Mouse (Mus musculus) ES-E14 (cell line): Measurements from ENCODE around the gene Cdh13. TPM values are rescaled to one million over a fixed set of nuclear protein-coding genes. Genes with fewer than 3 reads are reported as not detected.

Source experiments
- DNase-seq: peaks from one replicate; pipeline ENCODE4 v3.0.0-alpha.2; 2013; ENCODE audit warnings: low read depth, low spot score
- H3K27ac ChIP-seq: 2 replicates; pipeline ENCODE4 v1.5.1; 2012; ENCODE audit warnings: low read depth, mild to moderate bottlenecking, low read length, moderate library complexity, mixed read lengths; ENCODE audit not compliant: poor library complexity, insufficient read depth, severe bottlenecking
- H3K36me3 ChIP-seq: 2 replicates; pipeline ENCODE4 v1.6.1; 2012; ENCODE audit warnings: mild to moderate bottlenecking, low read length, moderate library complexity, mixed read lengths; ENCODE audit not compliant: control insufficient read depth, poor library complexity, insufficient read depth, severe bottlenecking
- H3K4me1 ChIP-seq, 2 experiments: fragments of 150-350 bp in 1 of 2; sonication (generic) in 1 of 2; 2 replicates each; pipeline ENCODE4 v1.6.1; 2012; ENCODE audit warnings: low read length in 2 of 2, mild to moderate bottlenecking in 1 of 2, mixed read lengths in 1 of 2; ENCODE audit not compliant: control insufficient read depth in 2 of 2, insufficient read depth in 2 of 2, poor library complexity in 1 of 2
- H3K4me3 ChIP-seq, 2 experiments: fragments of 150-350 bp in 1 of 2; sonication (generic) in 1 of 2; 2 replicates each; pipeline ENCODE4 v1.5.1; 2012; ENCODE audit warnings: low read length in 2 of 2, low read depth in 1 of 2, mild to moderate bottlenecking in 1 of 2, mixed read lengths in 1 of 2; ENCODE audit not compliant: insufficient read depth in 1 of 2, poor library complexity in 1 of 2, severe bottlenecking in 1 of 2
- H3K9ac ChIP-seq: 2 replicates; pipeline ENCODE4 v1.6.1; 2012; ENCODE audit warnings: low read depth, mild to moderate bottlenecking, low read length, mixed read lengths; ENCODE audit not compliant: poor library complexity, insufficient read depth, severe bottlenecking
- H3K9me3 ChIP-seq: fragments of 150-350 bp; sonication (generic); 2 replicates; pipeline ENCODE4 v1.6.1; 2012; ENCODE audit warnings: low read depth, mild to moderate bottlenecking, low read length; ENCODE audit not compliant: control insufficient read depth, insufficient read depth
- CHD2 ChIP-seq: IDR thresholded peaks from 2 replicates; pipeline ENCODE4 v1.6.1; 2014; ENCODE audit warnings: mild to moderate bottlenecking, low read depth, low read length, inconsistent platforms
- HCFC1 ChIP-seq: IDR thresholded peaks from 2 replicates; pipeline ENCODE4 v1.6.1; 2012; ENCODE audit warnings: low read length, inconsistent platforms, borderline replicate concordance; ENCODE audit not compliant: insufficient read depth
- MAFK ChIP-seq: IDR thresholded peaks from 2 replicates; pipeline ENCODE4 v1.6.1; 2014; ENCODE audit warnings: mild to moderate bottlenecking, low read depth, low read length, inconsistent platforms; ENCODE audit not compliant: insufficient read depth
- ZC3H11A ChIP-seq: IDR thresholded peaks from 2 replicates; pipeline ENCODE4 v1.6.1; 2012; ENCODE audit warnings: low read depth, mild to moderate bottlenecking, inconsistent platforms, low read length, borderline replicate concordance
- ZNF384 ChIP-seq: IDR thresholded peaks from 2 replicates; pipeline ENCODE4 v1.6.1; 2012; ENCODE audit warnings: low read depth, low read length, inconsistent platforms
- in situ Hi-C, 2 experiments: fragments of 600-800 bp; cut with MboI; formaldehyde crosslinking; loops; one replicate each; pipeline ENCODE4 v1.15.1; 2025; ENCODE audit warnings: low sequenced_read_pairs in 2 of 2, inconsistent platforms in 1 of 2; ENCODE audit not compliant: unreplicated experiment in 2 of 2
- total RNA-seq: library from RNA; depleted of rRNA; stranded (reverse); fragments of 300-350 nt; gene quantifications from 2 replicates; pipeline ENCODE4 v1.2.3, GENCODE M21; 2012

Cdh13 gene
- total RNA-seq, 1 experiment, result 1.3 TPM

DNA sequence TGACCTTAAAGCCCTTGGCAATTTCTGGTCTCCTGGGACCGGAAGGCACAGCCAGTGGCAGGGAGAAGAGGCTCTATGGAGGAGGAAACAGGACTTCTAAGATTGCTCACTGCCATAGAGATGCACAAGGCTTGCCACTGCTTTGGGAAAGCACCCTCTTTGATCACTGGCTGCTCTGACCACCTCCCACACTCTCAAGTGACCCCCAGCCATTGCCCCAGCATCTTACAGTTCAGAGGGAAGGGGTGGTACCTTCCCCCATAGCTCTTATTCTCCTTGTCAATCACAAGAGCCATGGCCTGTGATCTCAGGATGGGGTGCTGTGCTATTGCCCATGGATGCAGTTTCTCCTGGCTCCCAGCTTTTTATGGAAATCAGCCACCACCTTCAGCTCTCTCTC, 406.3 kb downstream of the Cdh13 start:
- no peak for DNase-seq
- Histone ChIP-seq H3K4me1 (no peaks in the 10 kb centered on the region), H3K36me3 (no peaks in the 10 kb centered on the region), H3K4me3 (no peak overlapping the region), H3K27ac (no peak overlapping the region), H3K9ac (no peak overlapping the region), H3K9me3 (no peaks in the 10 kb centered on the region)
- in situ Hi-C loops, result no loop called here
- TF ChIP-seq ZC3H11A (no peak), MAFK (no peak), ZNF384 (no peak), HCFC1 (no peak), CHD2 (no peak)

DNA sequence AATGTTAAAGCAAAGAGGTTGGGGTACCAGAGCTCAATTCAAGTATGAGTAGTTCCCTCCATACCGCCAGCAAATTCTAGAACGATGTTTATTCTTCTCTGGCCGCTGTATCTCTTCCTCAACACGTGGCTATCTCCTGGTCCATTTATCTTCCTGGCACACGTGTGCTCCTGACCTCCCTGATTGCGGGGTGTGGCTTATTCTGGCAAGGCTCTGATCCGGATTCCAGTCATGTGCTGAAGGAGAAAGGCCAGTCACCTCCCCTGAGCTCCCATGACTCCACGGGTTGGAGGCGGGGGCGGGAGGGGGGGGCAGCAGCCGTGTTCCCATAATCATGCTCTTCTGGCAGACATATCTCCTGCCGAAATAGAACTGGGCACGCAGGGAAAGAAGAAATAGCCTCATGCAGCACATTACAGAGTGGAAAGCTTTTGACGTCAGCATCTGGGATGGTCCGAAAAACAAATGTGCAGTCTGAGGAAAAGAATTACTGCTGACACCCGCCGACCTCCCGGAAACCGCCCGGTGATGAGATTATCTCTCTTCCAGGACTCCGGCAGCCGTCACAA, 417.9 kb downstream of the Cdh13 start:
- no peaks in the 10 kb centered on the region for H3K9me3 ChIP-seq
- H3K36me3 ChIP-seq, result no peaks in the 10 kb centered on the region
- no peak for DNase-seq
- H3K4me1 ChIP-seq, result no peaks in the 10 kb centered on the region
- no peak overlapping the region for H3K27ac ChIP-seq
- in situ Hi-C loops, result no loop called here
- TF ChIP-seq ZC3H11A (no peak), ZNF384 (no peak), HCFC1 (no peak), MAFK (no peak), CHD2 (no peak)
- H3K9ac ChIP-seq, result no peak overlapping the region
- no peak overlapping the region for H3K4me3 ChIP-seq

DNA sequence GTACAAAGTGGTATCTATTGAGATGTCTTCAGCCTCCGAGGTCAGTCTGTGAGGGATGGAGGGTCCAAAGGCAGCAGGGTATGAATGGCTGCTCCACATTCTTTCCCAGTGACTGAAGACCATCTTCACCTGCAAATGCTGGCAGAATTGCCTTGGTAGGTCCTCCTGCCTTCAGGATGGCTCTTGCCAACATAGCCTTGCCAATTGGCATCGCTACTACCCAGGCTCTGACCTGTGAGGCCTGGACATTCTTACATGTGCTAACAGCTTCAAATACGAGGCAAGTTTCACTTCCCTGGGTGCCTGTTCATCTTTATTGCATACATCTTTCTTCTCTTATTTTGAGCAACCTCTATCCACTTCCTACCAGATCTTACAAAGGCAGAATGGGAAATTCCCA, 425.8 kb downstream of the Cdh13 start:
- Histone ChIP-seq H3K9me3 (no peaks in the 10 kb centered on the region), H3K36me3 (no peaks in the 10 kb centered on the region), H3K9ac (no peak overlapping the region), H3K27ac (no peak overlapping the region), H3K4me3 (no peak overlapping the region), H3K4me1 (no peaks in the 10 kb centered on the region)
- in situ Hi-C loops, result no loop called here
- no peak for DNase-seq
- no peak for TF ChIP-seq ZNF384
- TF ChIP-seq MAFK, result no peak
- TF ChIP-seq ZC3H11A, result no peak
- no peak for TF ChIP-seq CHD2
- no peak for TF ChIP-seq HCFC1

DNA sequence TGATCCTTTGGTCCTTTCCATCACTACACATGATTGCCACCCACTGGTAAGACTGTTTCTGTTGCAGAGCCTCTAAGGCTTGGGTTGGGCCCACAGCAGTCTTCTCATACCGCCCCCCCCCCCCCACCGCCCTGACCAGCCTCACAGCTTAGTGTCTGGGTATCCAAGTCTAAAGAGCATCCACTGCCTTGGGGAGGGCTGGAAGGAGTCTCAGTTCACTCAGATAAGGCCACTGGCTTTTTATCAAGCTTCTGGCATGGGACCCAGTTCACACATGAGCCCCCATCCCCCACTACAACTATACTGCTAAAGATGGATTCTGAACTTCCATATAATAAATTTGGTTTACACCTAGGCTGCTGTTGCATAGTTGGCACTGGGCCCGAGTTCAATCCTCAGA, 428.1 kb downstream of the Cdh13 start:
- Histone ChIP-seq H3K36me3 (no peaks in the 10 kb centered on the region), H3K9me3 (no peaks in the 10 kb centered on the region), H3K27ac (no peak overlapping the region), H3K4me3 (no peak overlapping the region), H3K4me1 (no peaks in the 10 kb centered on the region), H3K9ac (no peak overlapping the region)
- in situ Hi-C loops, result no loop called here
- no peak for DNase-seq
- TF ChIP-seq HCFC1 (no peak), ZNF384 (no peak), CHD2 (no peak), ZC3H11A (no peak), MAFK (no peak)

DNA sequence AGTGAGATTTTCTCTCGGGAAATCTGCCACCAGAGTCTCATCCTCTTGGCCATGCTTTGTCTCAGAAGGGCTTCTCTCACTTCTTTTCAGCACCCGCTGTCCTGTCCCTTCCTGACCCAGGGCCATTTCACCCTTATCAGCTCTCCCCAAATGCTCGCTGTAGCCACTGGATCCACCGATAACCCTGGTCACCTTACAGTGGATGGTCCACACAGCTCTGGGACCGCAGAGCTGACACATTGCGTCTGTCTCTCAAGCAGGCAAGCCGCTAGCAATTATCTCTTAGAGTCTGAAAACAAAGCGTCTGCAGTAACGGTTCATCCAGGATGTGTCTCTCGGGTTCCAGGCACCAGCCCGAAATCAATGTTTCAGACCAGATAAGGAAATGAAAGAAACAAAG, 429.6 kb downstream of the Cdh13 start:
- TF ChIP-seq ZC3H11A, result no peak
- TF ChIP-seq HCFC1, result no peak
- no peak for TF ChIP-seq MAFK
- no peak for TF ChIP-seq ZNF384
- TF ChIP-seq CHD2, result no peak
- no peaks in the 10 kb centered on the region for H3K4me1 ChIP-seq
- no peak overlapping the region for H3K4me3 ChIP-seq
- no peak overlapping the region for H3K27ac ChIP-seq
- in situ Hi-C loops, result no loop called here
- no peaks in the 10 kb centered on the region for H3K9me3 ChIP-seq
- no peak overlapping the region for H3K9ac ChIP-seq
- DNase-seq, result no peak
- no peaks in the 10 kb centered on the region for H3K36me3 ChIP-seq
